Mouse (Mus musculus) stomach, postnatal 0 days (tissue): ENCODE results near the gene Dkkl1.

Experiments
- CTCF ChIP-seq: IDR thresholded peaks from 2 replicates; pipeline ENCODE4 v1.5.1; 2016; ENCODE audit warnings: antibody characterized with exemption, low read depth, mild to moderate bottlenecking, moderate library complexity
- EP300 ChIP-seq: optimal IDR thresholded peaks from 2 replicates; pipeline ENCODE3; 2016; ENCODE audit warnings: antibody characterized with exemption

- TF ChIP-seq CTCF (no peak), EP300 (no peak)
These were observed 19.2 kb downstream of the Dkkl1 start for GRCm38 (mm10) chr7:45192585-45193310.
